Mouse (Mus musculus) embryonic facial prominence, embryonic 11.5 days (tissue): ENCODE results near the gene Ripor1. TPM values are rescaled to one million over a fixed set of nuclear protein-coding genes. Genes with fewer than 3 reads are reported as not detected.
"Not testable (repeated sequence)": the region's sequence is repeated elsewhere in the genome, so short reads cannot be mapped to it uniquely, and the experiment has no call there.

Source experiments
- ATAC-seq: fragments of 200-750 bp; cut with Nextera tagmentation; replicated peaks from 2 replicates; pipeline ENCODE4 v1.8.0; 2017; ENCODE audit warnings: low read depth; ENCODE audit not compliant: insufficient number of reproducible peaks, low FRiP score, low TSS enrichment
- DNase-seq: peaks from one replicate; pipeline ENCODE4 v3.0.0-alpha.2; 2015; ENCODE audit warnings: low spot score
- H3K27ac ChIP-seq: fragments of 300-500 bp; sonication (generic); replicated peaks from 2 replicates; pipeline ENCODE4 v1.5.1; 2014; ENCODE audit warnings: mild to moderate bottlenecking, low read depth, low read length, control low read depth
- H3K27me3 ChIP-seq: fragments of 300-500 bp; sonication (generic); 2 replicates; pipeline ENCODE4 v1.6.1; 2014; ENCODE audit warnings: mild to moderate bottlenecking, low read length, moderate library complexity, mixed read lengths; ENCODE audit not compliant: control insufficient read depth, insufficient read depth
- H3K36me3 ChIP-seq: fragments of 300-500 bp; sonication (generic); replicated peaks from 2 replicates; pipeline ENCODE4 v1.6.1; 2014; ENCODE audit warnings: low read depth, mild to moderate bottlenecking, low read length, moderate library complexity, mixed read lengths; ENCODE audit not compliant: control insufficient read depth, insufficient read depth
- H3K4me1 ChIP-seq: fragments of 300-500 bp; sonication (generic); 2 replicates; pipeline ENCODE4 v1.6.1; 2014; ENCODE audit warnings: low read length, mixed read lengths; ENCODE audit not compliant: control insufficient read depth, insufficient read depth
- H3K4me2 ChIP-seq: fragments of 300-500 bp; sonication (generic); 2 replicates; pipeline ENCODE4 v1.6.1; 2014; ENCODE audit warnings: low read depth, mild to moderate bottlenecking, control low read depth, low read length, moderate library complexity
- H3K4me3 ChIP-seq: fragments of 300-500 bp; sonication (generic); 2 replicates; pipeline ENCODE4 v1.5.1; 2014; ENCODE audit warnings: low read depth, low read length, control low read depth
- H3K9ac ChIP-seq: fragments of 300-500 bp; sonication (generic); replicated peaks from 2 replicates; pipeline ENCODE4 v1.6.1; 2014; ENCODE audit warnings: mild to moderate bottlenecking, control low read depth, low read length
- H3K9me3 ChIP-seq: fragments of 300-500 bp; sonication (generic); replicated peaks from 2 replicates; pipeline ENCODE4 v1.6.1; 2016; ENCODE audit warnings: mild to moderate bottlenecking, low read length, inconsistent platforms, mixed read lengths; ENCODE audit not compliant: control insufficient read depth
- WGBS: fragments of 180-500 bp; shearing (Covaris S2); extraction: QIAGEN DNeasy Blood & Tissue Kit; methylation state at CpG from one replicate; pipeline ENCODE4 v1.1.7; 2014; 5-methylcytosine and 5-hydroxymethylcytosine counted together
- polyA plus RNA-seq: library from polyadenylated mRNA; unstranded; fragments of >200 nt; fragmentation: Nextera tagmentation; extraction: Ambion mirVana; gene quantifications from 2 replicates; pipeline ENCODE4 v1.2.1, GENCODE M21; 2014

Gene Ripor1
- 7.3 and 8.7 TPM in 2 replicates for polyA plus RNA-seq

DNA sequence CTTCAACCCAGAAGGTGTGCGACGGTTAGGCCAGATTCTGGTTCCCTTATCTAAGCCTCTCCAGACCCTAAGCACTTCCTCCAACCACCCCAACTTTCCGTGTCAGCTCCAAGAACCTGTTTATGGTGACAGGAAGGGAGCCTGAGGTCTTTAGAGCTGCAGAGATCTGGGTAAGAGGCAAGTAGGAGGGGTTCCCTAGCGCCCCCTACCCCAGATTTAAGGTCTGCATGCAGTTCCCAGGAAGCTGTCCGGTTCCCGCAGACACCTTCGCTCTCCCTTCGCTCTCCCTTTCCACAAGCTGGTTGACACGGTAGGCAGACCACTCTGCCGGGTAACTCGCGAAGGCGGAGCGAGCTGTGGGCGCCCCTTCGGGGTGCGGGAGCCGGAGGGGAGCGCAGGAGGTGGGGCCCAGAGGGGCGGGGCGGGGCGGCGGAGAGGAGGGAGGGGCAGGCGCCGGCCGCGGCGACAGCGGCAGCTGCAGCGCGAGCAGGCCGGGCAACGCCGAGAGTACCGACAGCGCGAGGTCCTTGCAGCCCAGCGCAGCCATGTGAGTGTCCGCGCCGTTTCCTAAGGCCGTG, at the start of gene Ripor1:
Ripor1 (plus strand) TSS at position 452 of the 578 bp plus-strand sequence.
- no peaks in the 10 kb centered on the region for H3K27me3 ChIP-seq
- H3K4me2 ChIP-seq: peak within 1 kb of the TSS; percentile 92
- H3K9ac ChIP-seq: peak within 1 kb of the TSS; percentile 81
- H3K9me3 ChIP-seq: no peaks in the 10 kb centered on the region
- under 1% methylated on average over 21 of the region's 42 CpGs for WGBS
- peak; percentile 85 for DNase-seq
- H3K4me1 ChIP-seq: peaks cover 7% of the 10 kb centered on the region; the same call in 1 of the 2 replicates
- ATAC-seq: peak; percentile 64
- H3K4me3 ChIP-seq: peak within 1 kb of the TSS; percentile 76
- no peaks in the 10 kb centered on the region for H3K36me3 ChIP-seq
- H3K27ac ChIP-seq: peak within 1 kb of the TSS; percentile 47; the same call in 1 of the 2 replicates

DNA sequence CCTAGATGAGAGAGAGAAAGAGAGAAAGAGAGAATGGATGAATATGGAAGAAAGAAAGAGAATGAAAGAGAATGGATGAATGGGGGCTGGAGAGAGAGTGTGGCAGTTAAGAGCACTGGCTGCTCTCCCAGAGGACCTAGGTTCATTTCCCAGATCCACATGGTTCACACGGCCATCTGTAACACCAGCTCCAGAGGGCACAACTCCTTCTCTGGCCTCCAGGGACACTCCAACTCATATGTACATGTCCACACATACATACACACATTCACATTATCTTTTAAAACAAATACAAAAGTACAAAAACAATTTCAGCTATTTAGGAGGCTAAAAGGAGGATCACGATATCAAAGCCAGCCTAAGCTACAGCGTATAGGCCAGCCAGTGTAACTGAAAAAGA, 42.2 kb upstream of the Ripor1 start:
- WGBS: 79% methylated on average over 3 of the region's 3 CpGs
- no peaks in the 10 kb centered on the region for H3K36me3 ChIP-seq
- no peak overlapping the region for H3K9ac ChIP-seq
- H3K4me3 ChIP-seq: no peak overlapping the region
- no peak for ATAC-seq
- DNase-seq: no peak
- H3K27ac ChIP-seq: no peak overlapping the region
- no peaks in the 10 kb centered on the region for H3K27me3 ChIP-seq
- no peak overlapping the region for H3K4me2 ChIP-seq
- no peaks in the 10 kb centered on the region for H3K9me3 ChIP-seq
- no peaks in the 10 kb centered on the region; the same call in 1 of the 2 replicates for H3K4me1 ChIP-seq

DNA sequence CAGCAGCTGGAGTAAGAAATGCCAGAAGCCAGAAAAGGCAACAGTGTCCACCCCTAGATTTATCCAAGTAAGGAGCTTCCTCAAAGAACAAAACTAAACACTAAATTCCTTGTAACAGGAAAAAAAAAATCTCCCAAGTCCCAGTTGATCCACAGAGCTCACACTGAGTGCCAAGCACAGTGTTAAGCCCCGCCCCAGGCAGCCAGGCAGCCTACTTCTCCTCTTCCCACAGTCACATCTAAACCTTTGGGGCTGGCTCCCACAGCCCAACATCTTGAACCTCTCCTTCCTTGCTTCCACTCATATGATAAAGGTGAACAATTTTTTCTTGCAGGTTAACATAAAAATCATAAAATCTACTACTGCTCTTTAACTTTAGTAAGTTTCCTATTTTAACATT, 41.2 kb upstream of the Ripor1 start:
- 81% methylated on average over 1 of the region's 1 CpGs for WGBS
- ATAC-seq: no peak
- H3K36me3 ChIP-seq: no peaks in the 10 kb centered on the region
- no peaks in the 10 kb centered on the region; the same call in 1 of the 2 replicates for H3K4me1 ChIP-seq
- H3K27me3 ChIP-seq: no peaks in the 10 kb centered on the region
- no peak overlapping the region for H3K4me3 ChIP-seq
- no peaks in the 10 kb centered on the region for H3K9me3 ChIP-seq
- no peak overlapping the region for H3K4me2 ChIP-seq
- H3K27ac ChIP-seq: no peak overlapping the region
- H3K9ac ChIP-seq: no peak overlapping the region
- no peak for DNase-seq

DNA sequence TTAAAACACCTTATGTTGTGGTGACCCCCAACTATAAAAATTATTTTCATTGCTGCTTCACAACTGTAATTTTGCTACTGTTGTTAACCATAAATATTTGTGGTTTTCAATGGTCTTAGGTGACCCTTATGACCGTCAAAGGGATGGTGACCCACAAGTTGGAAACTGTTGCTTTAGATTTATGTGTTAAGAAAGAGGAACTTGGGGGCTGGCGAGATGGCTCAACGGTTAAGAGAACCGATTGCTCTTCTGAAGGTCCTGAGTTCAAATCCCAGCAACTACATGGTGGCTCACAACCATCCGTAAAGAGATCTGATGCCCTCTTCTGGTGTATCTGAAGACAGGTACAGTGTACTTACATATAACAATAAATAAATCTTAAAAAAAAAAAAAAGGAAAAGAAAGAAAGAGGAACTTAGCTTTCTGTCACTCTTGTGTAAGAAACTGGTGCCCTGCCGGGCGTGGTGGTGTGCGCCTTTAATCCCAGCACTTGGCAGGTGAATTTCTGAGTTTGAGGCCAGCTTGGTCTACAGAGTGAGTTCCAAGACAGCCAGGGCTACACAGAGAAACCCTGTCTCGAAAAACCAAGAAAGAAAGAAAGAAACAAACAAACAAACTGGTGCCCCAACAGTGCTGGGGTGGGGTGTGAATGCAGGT, 40.4 kb upstream of the Ripor1 start:
- not testable (repeated sequence) for ATAC-seq, H3K9me3 ChIP-seq, H3K27ac ChIP-seq, H3K4me1 ChIP-seq, H3K27me3 ChIP-seq, H3K36me3 ChIP-seq, DNase-seq
- Histone ChIP-seq H3K9ac (peak overlapping the region; percentile 82), H3K4me2 (peak overlapping the region; percentile 91), H3K4me3 (peak overlapping the region; percentile 86)
- 87% methylated on average over 9 of the region's 9 CpGs for WGBS

DNA sequence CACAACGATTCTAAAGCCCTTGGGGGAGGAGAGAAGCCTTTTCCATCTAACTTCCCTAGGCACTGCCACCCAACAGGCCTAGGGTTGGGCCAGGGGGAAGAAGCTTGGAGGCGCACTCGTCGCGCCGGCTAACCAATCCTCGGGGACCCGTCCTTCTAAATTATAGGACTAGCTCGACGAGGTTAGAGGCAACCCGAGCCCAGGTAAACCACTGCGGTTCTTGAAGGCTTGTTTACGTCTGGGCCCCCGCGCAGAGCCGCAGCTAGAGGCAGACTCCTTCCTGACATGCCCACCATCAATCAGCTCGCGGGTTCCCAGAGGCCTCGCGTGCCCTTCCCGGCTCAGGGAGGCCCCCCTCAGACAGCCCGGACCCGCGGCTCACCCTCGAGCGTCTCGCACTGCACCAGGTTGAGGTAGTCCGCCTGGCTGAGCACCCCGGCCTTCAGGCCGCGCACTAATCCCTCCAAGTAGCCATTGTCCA, 39.6 kb upstream of the Ripor1 start:
- Histone ChIP-seq H3K4me3 (peak overlapping the region; percentile 86), H3K4me1 (no peaks in the 10 kb centered on the region; the same call in 1 of the 2 replicates), H3K9ac (peak overlapping the region; percentile 82), H3K36me3 (no peaks in the 10 kb centered on the region), H3K27me3 (no peaks in the 10 kb centered on the region), H3K4me2 (peak overlapping the region; percentile 91), H3K9me3 (no peaks in the 10 kb centered on the region), H3K27ac (no peak overlapping the region)
- peak; percentile 76 for ATAC-seq
- under 1% methylated on average over 31 of the region's 31 CpGs for WGBS
- no peak for DNase-seq

DNA sequence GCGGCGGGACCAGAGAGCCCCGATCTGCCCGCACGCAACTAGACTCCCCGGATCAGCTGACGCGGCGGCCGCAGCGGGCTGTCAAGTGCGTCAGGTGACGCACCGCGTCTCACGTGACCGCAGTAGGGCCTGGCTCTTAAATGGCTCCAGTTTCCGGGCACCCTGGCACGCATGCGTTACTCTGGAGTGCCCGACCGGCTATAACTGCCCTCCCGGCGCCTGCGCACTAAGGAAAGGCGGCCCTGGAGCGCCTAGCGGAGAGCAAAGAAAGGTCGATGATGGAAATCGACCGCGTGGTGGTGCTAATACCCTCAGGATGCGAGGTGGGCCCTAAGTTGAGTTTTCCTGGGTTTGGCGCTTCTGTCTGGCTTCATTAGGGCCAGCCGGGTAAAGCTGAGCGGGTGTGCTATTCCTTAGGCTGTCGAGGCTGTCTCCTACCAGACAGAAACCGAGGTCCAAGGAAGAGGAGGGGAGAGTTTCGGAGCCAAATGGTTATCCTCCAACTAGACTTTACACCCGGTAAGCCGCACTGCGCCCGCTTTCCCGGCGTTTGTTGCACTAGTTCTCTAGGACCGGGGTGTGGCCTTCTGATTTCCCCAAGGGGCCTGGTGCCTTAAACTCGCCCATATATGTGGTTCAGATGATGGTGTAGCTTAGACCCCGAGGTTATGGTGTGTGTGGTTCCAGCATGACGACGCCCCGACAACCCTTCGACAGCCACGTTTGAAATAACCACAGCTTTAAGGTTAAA, 38.9 kb upstream of the Ripor1 start, which contains the start of gene Atp6v0d1:
Atp6v0d1 (minus strand) TSS at position 96 of the 751 bp plus-strand sequence.
- H3K4me2 ChIP-seq: peak within 1 kb of the TSS; percentile 91
- H3K9ac ChIP-seq: peak within 1 kb of the TSS; percentile 82
- H3K27me3 ChIP-seq: no peaks in the 10 kb centered on the region
- WGBS: 4% methylated on average over 53 of the region's 53 CpGs
- H3K36me3 ChIP-seq: no peaks in the 10 kb centered on the region
- peak; percentile 100 for DNase-seq
- peak within 1 kb of the TSS; percentile 20; the same call in 1 of the 2 replicates for H3K27ac ChIP-seq
- no peaks in the 10 kb centered on the region; the same call in 1 of the 2 replicates for H3K4me1 ChIP-seq
- ATAC-seq: peak; percentile 99
- no peaks in the 10 kb centered on the region for H3K9me3 ChIP-seq
- peak within 1 kb of the TSS; percentile 86 for H3K4me3 ChIP-seq

DNA sequence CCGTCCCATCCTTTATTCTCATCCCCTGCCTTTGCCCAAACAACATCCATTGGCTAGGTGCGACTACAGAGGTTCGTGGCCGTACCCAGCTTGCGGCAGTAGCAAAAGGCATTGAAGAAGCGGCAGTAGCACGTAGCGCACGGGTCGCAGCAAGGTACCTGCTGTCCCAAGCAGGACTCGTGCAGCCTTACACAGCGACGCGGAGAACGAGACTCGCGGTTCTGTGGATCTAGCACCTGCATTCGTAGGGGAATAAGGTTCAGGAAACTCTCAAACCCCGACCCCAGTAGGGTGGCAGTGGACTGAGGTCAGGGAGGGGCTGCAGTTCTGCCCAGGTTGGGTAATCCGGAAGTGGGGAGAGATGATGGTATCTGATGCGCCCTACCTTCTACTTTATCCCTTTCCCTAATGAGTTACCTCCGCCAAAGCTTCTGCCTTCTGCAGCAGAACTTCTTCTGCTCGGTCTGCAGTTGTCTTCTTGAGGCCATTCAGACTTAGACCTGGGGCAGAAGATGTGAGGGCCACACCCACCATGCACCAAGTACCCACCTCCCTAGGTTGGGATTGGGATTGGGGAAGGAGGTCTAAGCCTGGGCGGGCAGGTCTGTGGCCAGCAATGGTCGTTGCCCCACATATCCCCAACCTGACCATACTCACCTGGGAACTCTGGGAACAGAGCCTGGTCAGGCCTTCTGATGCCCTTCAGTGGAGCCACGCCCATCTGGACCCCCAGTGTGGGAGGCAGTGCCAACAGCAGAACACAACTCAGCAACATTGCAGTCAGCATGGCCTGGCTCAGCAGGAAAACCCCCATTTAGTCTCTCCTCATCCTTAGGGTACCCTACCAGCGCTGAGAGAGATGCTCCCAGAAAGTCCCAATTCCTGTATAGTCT, 38.1 kb upstream of the Ripor1 start:
- Histone ChIP-seq H3K36me3 (no peaks in the 10 kb centered on the region), H3K27me3 (no peaks in the 10 kb centered on the region), H3K9ac (peak overlapping the region; percentile 56), H3K27ac (no peak overlapping the region), H3K4me1 (no peaks in the 10 kb centered on the region; the same call in 1 of the 2 replicates), H3K9me3 (no peaks in the 10 kb centered on the region), H3K4me2 (peak overlapping the region; percentile 91), H3K4me3 (peak overlapping the region; percentile 86)
- DNase-seq (peak; percentile 18), ATAC-seq (peak; percentile 11; the same call in 1 of the 2 replicates)
- 27% methylated on average over 27 of the region's 27 CpGs for WGBS
